Mouse (Mus musculus): ENCODE data around the gene Ankrd24. TPM values are rescaled to one million over a fixed set of nuclear protein-coding genes. Genes with fewer than 3 reads are reported as not detected.
"Not testable (repeated sequence)": the region's sequence is repeated elsewhere in the genome, so short reads cannot be mapped to it uniquely, and the experiment has no call there.

Ankrd24 gene
- polyA plus RNA-seq, 1 experiment from 2014 or later: 13.5 TPM

- Histone ChIP-seq H3K4me2 (replicated peaks) (peak overlapping the region; percentile 70), H3K9me3 (no peaks in the 10 kb centered on the region), H3K27me3 (0 out of 2 replicates have a peak, but pooled peaks cover 4% of the 10 kb centered on the region), H3K4me1 (0 out of 2 replicates have a peak, but pooled peaks cover 3% of the 10 kb centered on the region), H3K36me3 (no peaks in the 10 kb centered on the region), H3K9ac (peak overlapping the region; percentile 55), H3K27ac (peak overlapping the region; percentile 71), H3K4me3 (peak overlapping the region; percentile 50)
- peak; percentile 87 for ATAC-seq (ENCODE audit: insufficient number of reproducible peaks, insufficient read depth, low FRiP score, low TSS enrichment)
- WGBS: 3% methylated on average over 37 of the region's 37 CpGs
Measured at GRCm38 (mm10) chr10:81633253-81634099, 5.1 kb downstream of the Ankrd24 start.

- 17% methylated on average over 8 of the region's 8 CpGs for WGBS
- Histone ChIP-seq H3K27ac (no peak overlapping the region), H3K4me2 (replicated peaks) (no peak overlapping the region), H3K4me3 (no peak overlapping the region), H3K9me3 (no peaks in the 10 kb centered on the region), H3K36me3 (no peaks in the 10 kb centered on the region), H3K27me3 (0 out of 2 replicates have a peak, but pooled peaks cover 4% of the 10 kb centered on the region), H3K4me1 (0 out of 2 replicates have a peak, but pooled peaks cover 3% of the 10 kb centered on the region), H3K9ac (no peak overlapping the region)
- ATAC-seq (ENCODE audit: insufficient number of reproducible peaks, insufficient read depth, low FRiP score, low TSS enrichment): no peak
Measured at GRCm38 (mm10) chr10:81636338-81636737, 8.0 kb downstream of the Ankrd24 start.

- Histone ChIP-seq H3K4me3 (no peak overlapping the region), H3K4me2 (replicated peaks) (no peak overlapping the region), H3K36me3 (no peaks in the 10 kb centered on the region), H3K4me1 (peaks cover 15% of the 10 kb centered on the region), H3K9me3 (no peaks in the 10 kb centered on the region), H3K27ac (no peak overlapping the region), H3K9ac (no peak overlapping the region), H3K27me3 (0 out of 2 replicates have a peak, but pooled peaks cover 4% of the 10 kb centered on the region)
- no peak for ATAC-seq (ENCODE audit: insufficient number of reproducible peaks, insufficient read depth, low FRiP score, low TSS enrichment)
- WGBS: 75% methylated on average over 6 of the region's 6 CpGs
Measured at GRCm38 (mm10) chr10:81638101-81638500, 9.8 kb downstream of the Ankrd24 start.

- ATAC-seq (ENCODE audit: insufficient number of reproducible peaks, insufficient read depth, low FRiP score, low TSS enrichment); H3K36me3 ChIP-seq; H3K27ac ChIP-seq; H3K4me3 ChIP-seq; H3K4me2 ChIP-seq (replicated peaks); H3K9me3 ChIP-seq; H3K9ac ChIP-seq; H3K27me3 ChIP-seq: not testable (repeated sequence)
- peaks cover 12% of the 10 kb centered on the region for H3K4me1 ChIP-seq
- 45% methylated on average over 4 of the region's 4 CpGs for WGBS
Measured at GRCm38 (mm10) chr10:81640825-81641224, 12.5 kb downstream of the Ankrd24 start.

GRCm38 (mm10) chr10:81641566-81641965 is 13.2 kb downstream of the Ankrd24 start:
- ATAC-seq (ENCODE audit: insufficient number of reproducible peaks, insufficient read depth, low FRiP score, low TSS enrichment): no peak
- Histone ChIP-seq H3K9me3 (no peaks in the 10 kb centered on the region), H3K4me1 (peaks cover 12% of the 10 kb centered on the region), H3K9ac (no peak overlapping the region), H3K36me3 (no peaks in the 10 kb centered on the region), H3K27me3 (no peaks in the 10 kb centered on the region), H3K4me3 (no peak overlapping the region), H3K27ac (no peak overlapping the region), H3K4me2 (replicated peaks) (no peak overlapping the region)
- WGBS: 95% methylated on average over 2 of the region's 2 CpGs

GRCm38 (mm10) chr10:81641978-81642647 is 13.8 kb downstream of the Ankrd24 start:
- H3K36me3 ChIP-seq: no peaks in the 10 kb centered on the region
- H3K27me3 ChIP-seq: no peaks in the 10 kb centered on the region
- H3K9ac ChIP-seq: peak overlapping the region; percentile 94
- no peak for ATAC-seq (ENCODE audit: insufficient number of reproducible peaks, insufficient read depth, low FRiP score, low TSS enrichment)
- H3K9me3 ChIP-seq: no peaks in the 10 kb centered on the region
- H3K4me2 ChIP-seq (replicated peaks): peak overlapping the region; percentile 89
- H3K4me3 ChIP-seq: peak overlapping the region; percentile 75
- no peak overlapping the region for H3K27ac ChIP-seq
- WGBS: 75% methylated on average over 8 of the region's 8 CpGs
- H3K4me1 ChIP-seq: peaks cover 12% of the 10 kb centered on the region

GRCm38 (mm10) chr10:81642648-81643448 is 14.5 kb downstream of the Ankrd24 start:
- H3K4me3 ChIP-seq: peak overlapping the region; percentile 75

GRCm38 (mm10) chr10:81643449-81644055 is 15.2 kb downstream of the Ankrd24 start:
- Histone ChIP-seq H3K27ac (peak overlapping the region; percentile 94), H3K9ac (peak overlapping the region; percentile 94), H3K4me2 (replicated peaks) (peak overlapping the region; percentile 89), H3K4me1 (peaks cover 12% of the 10 kb centered on the region), H3K36me3 (no peaks in the 10 kb centered on the region), H3K4me3 (peak overlapping the region; percentile 75), H3K27me3 (no peaks in the 10 kb centered on the region), H3K9me3 (no peaks in the 10 kb centered on the region)
- ATAC-seq (ENCODE audit: insufficient number of reproducible peaks, insufficient read depth, low FRiP score, low TSS enrichment): peak; percentile 89
- 1% methylated on average over 75 of the region's 75 CpGs for WGBS

More at GRCm38 (mm10) chr10:81642648-81643448, 14.5 kb downstream of the Ankrd24 start:
- H3K9me3 ChIP-seq: no peaks in the 10 kb centered on the region
- no peaks in the 10 kb centered on the region for H3K36me3 ChIP-seq
- WGBS: 18% methylated on average over 24 of the region's 24 CpGs
- peak overlapping the region; percentile 94 for H3K9ac ChIP-seq
- ATAC-seq (ENCODE audit: insufficient number of reproducible peaks, insufficient read depth, low FRiP score, low TSS enrichment): no peak; the same call in 1 of the 2 replicates
- H3K27ac ChIP-seq: peak overlapping the region; percentile 94
- no peaks in the 10 kb centered on the region for H3K27me3 ChIP-seq
- peak overlapping the region; percentile 89 for H3K4me2 ChIP-seq (replicated peaks)
- H3K4me1 ChIP-seq: peaks cover 12% of the 10 kb centered on the region

- no peaks in the 10 kb centered on the region for H3K9me3 ChIP-seq
- peak overlapping the region; percentile 89 for H3K4me2 ChIP-seq (replicated peaks)
- WGBS: 52% methylated on average over 2 of the region's 2 CpGs
- no peak for ATAC-seq (ENCODE audit: insufficient number of reproducible peaks, insufficient read depth, low FRiP score, low TSS enrichment)
- H3K27ac ChIP-seq: peak overlapping the region; percentile 94
- no peaks in the 10 kb centered on the region for H3K27me3 ChIP-seq
- no peaks in the 10 kb centered on the region for H3K36me3 ChIP-seq
- H3K9ac ChIP-seq: peak overlapping the region; percentile 94
- H3K4me1 ChIP-seq: peaks cover 12% of the 10 kb centered on the region
- peak overlapping the region; percentile 75 for H3K4me3 ChIP-seq
Measured at GRCm38 (mm10) chr10:81644162-81644561, 15.8 kb downstream of the Ankrd24 start.

- ATAC-seq (ENCODE audit: insufficient number of reproducible peaks, insufficient read depth, low FRiP score, low TSS enrichment): no peak
- Histone ChIP-seq H3K4me3 (no peak overlapping the region), H3K4me2 (replicated peaks) (no peak overlapping the region), H3K27me3 (no peaks in the 10 kb centered on the region), H3K9ac (no peak overlapping the region), H3K27ac (no peak overlapping the region), H3K4me1 (peaks cover 12% of the 10 kb centered on the region), H3K36me3 (no peaks in the 10 kb centered on the region), H3K9me3 (no peaks in the 10 kb centered on the region)
- 91% methylated on average over 18 of the region's 18 CpGs for WGBS
Measured at GRCm38 (mm10) chr10:81644716-81645115, 16.4 kb downstream of the Ankrd24 start.

- Histone ChIP-seq H3K4me1 (peaks cover 12% of the 10 kb centered on the region), H3K9me3 (no peaks in the 10 kb centered on the region), H3K36me3 (no peaks in the 10 kb centered on the region), H3K27me3 (no peaks in the 10 kb centered on the region), H3K4me2 (replicated peaks) (no peak overlapping the region), H3K9ac (no peak overlapping the region), H3K27ac (no peak overlapping the region), H3K4me3 (no peak overlapping the region)
- ATAC-seq (ENCODE audit: insufficient number of reproducible peaks, insufficient read depth, low FRiP score, low TSS enrichment): no peak
- 91% methylated on average over 4 of the region's 4 CpGs for WGBS
Measured at GRCm38 (mm10) chr10:81645391-81645790, 17.1 kb downstream of the Ankrd24 start.
